Mouse (Mus musculus): ENCODE data around the gene Abca3.

Gene Abca3

GRCm38 (mm10) chr17:24351760-24352357 is at the start of gene Abca3:
Abca3 (plus strand) TSS chr17:24351950.
- DNase-seq (ENCODE audit: low read depth, low spot score) = peak; percentile 97

- DNase-seq (ENCODE audit: low read depth, low spot score) = peak; percentile 47
Measured at GRCm38 (mm10) chr17:24307500-24307899, 44.2 kb upstream of the Abca3 start.

GRCm38 (mm10) chr17:24320826-24321225 is 30.9 kb upstream of the Abca3 start:
- DNase-seq (ENCODE audit: low read depth, low spot score) = no peak

GRCm38 (mm10) chr17:24325051-24325450 is 26.7 kb upstream of the Abca3 start:
- no peak for DNase-seq (ENCODE audit: low read depth, low spot score)

- DNase-seq (ENCODE audit: low read depth, low spot score) = no peak
Measured at GRCm38 (mm10) chr17:24327656-24328055, 24.1 kb upstream of the Abca3 start.

- DNase-seq (ENCODE audit: low read depth, low spot score) = no peak
Measured at GRCm38 (mm10) chr17:24344672-24345071, 7.1 kb upstream of the Abca3 start.

GRCm38 (mm10) chr17:24346831-24347230 is 4.9 kb upstream of the Abca3 start:
- DNase-seq (ENCODE audit: low read depth, low spot score) = no peak

- no peak for DNase-seq (ENCODE audit: low read depth, low spot score)
Measured at GRCm38 (mm10) chr17:24349176-24349575, 2.6 kb upstream of the Abca3 start.

GRCm38 (mm10) chr17:24350926-24351759 is 607 bp upstream of the Abca3 start, which contains the start of gene Abca17:
Abca17 (minus strand) TSS chr17:24351068.
- peak; percentile 31 for DNase-seq (ENCODE audit: low read depth, low spot score)

GRCm38 (mm10) chr17:24352370-24353194 is 832 bp downstream of the Abca3 start:
- peak; percentile 81 for DNase-seq (ENCODE audit: low read depth, low spot score)

GRCm38 (mm10) chr17:24353960-24354359 is 2.2 kb downstream of the Abca3 start:
- DNase-seq (ENCODE audit: low read depth, low spot score) = no peak

- DNase-seq (ENCODE audit: low read depth, low spot score) = no peak
Measured at GRCm38 (mm10) chr17:24355284-24355683, 3.5 kb downstream of the Abca3 start.

- DNase-seq (ENCODE audit: low read depth, low spot score) = no peak
Measured at GRCm38 (mm10) chr17:24359006-24359405, 7.3 kb downstream of the Abca3 start.

GRCm38 (mm10) chr17:24359903-24360302 is 8.2 kb downstream of the Abca3 start:
- no peak for DNase-seq (ENCODE audit: low read depth, low spot score)

GRCm38 (mm10) chr17:24360841-24361240 is 9.1 kb downstream of the Abca3 start:
- DNase-seq (ENCODE audit: low read depth, low spot score) = no peak

GRCm38 (mm10) chr17:24361291-24361690 is 9.5 kb downstream of the Abca3 start:
- no peak for DNase-seq (ENCODE audit: low read depth, low spot score)

GRCm38 (mm10) chr17:24362527-24362926 is 10.8 kb downstream of the Abca3 start:
- DNase-seq (ENCODE audit: low read depth, low spot score) = no peak

GRCm38 (mm10) chr17:24364461-24364860 is 12.7 kb downstream of the Abca3 start:
- no peak for DNase-seq (ENCODE audit: low read depth, low spot score)

- peak; percentile 41 for DNase-seq (ENCODE audit: low read depth, low spot score)
Measured at GRCm38 (mm10) chr17:24365863-24366262, 14.1 kb downstream of the Abca3 start.

- DNase-seq (ENCODE audit: low read depth, low spot score) = no peak
Measured at GRCm38 (mm10) chr17:24375094-24375712, 23.5 kb downstream of the Abca3 start.

GRCm38 (mm10) chr17:24375886-24376285 is 24.1 kb downstream of the Abca3 start:
- DNase-seq (ENCODE audit: low read depth, low spot score) = no peak

- DNase-seq (ENCODE audit: low read depth, low spot score) = no peak
Measured at GRCm38 (mm10) chr17:24378496-24378895, 26.7 kb downstream of the Abca3 start.

Measured in ZHBTc4 (cell line).